Mouse (Mus musculus): Measurements from ENCODE around the gene Hif3a. TPM values are rescaled to one million over a fixed set of nuclear protein-coding genes. Genes with fewer than 3 reads are reported as not detected.

The Hif3a gene
- polyA plus RNA-seq, 1 experiment from 2014 or later = 47.3 TPM

DNA sequence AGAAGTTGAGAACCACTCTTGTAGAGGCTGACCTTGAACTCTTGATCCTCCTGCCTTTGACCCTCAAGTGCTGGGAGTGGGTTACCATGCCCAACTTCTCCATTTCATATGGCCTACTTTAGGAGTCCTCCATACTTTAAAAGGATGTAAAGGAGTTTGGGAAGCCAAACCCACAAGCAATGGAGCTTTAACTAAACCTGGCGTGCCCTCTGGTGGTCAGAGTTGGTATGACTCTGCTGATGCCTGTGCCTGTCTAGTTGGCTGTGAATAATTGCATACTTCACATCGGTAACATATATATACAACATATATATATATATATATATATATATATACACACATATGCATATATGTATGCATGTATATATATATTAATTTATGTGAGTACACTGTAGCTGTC lies 4.2 kb upstream of the Hif3a start:
- peaks cover 12% of the 10 kb centered on the region; the same call in 1 of the 2 replicates for H3K4me1 ChIP-seq
- ATAC-seq (ENCODE audit: insufficient read depth, low FRiP score, low read depth) = no peak
- WGBS = 2% methylated on average over 2 of the region's 2 CpGs
- H3K9me3 ChIP-seq = no peaks in the 10 kb centered on the region
- no peak overlapping the region for H3K4me2 ChIP-seq
- H3K36me3 ChIP-seq = no peaks in the 10 kb centered on the region
- H3K27me3 ChIP-seq (replicated peaks) = no peaks in the 10 kb centered on the region
- H3K9ac ChIP-seq = no peak overlapping the region
- H3K27ac ChIP-seq = no peak overlapping the region
- H3K4me3 ChIP-seq (replicated peaks) = no peak overlapping the region

DNA sequence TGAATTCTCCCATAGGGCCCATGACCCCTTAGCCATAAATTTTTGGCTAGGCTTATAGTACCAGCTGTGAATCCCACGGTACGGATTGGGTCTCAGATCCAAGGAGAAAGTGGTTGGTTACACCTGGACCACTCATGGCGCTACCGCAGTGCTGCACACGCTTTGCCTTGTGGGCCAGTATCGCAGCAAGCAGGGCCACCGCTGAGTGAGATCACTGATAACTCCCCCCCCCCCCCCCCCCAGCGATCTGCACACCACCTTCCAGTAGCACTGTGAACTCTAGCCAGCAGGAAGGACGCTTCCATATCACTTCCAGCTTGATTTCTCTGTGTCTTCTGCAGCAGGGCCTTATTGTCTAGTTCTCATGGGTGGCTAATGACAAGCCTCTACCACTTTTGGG lies 3.4 kb upstream of the Hif3a start:
- Histone ChIP-seq H3K4me2 (no peak overlapping the region), H3K27me3 (replicated peaks) (no peaks in the 10 kb centered on the region), H3K36me3 (no peaks in the 10 kb centered on the region), H3K4me1 (peaks cover 14% of the 10 kb centered on the region; the same call in 1 of the 2 replicates), H3K4me3 (replicated peaks) (no peak overlapping the region), H3K9me3 (no peaks in the 10 kb centered on the region), H3K9ac (no peak overlapping the region), H3K27ac (no peak overlapping the region; the same call in 1 of the 2 replicates)
- no peak for ATAC-seq (ENCODE audit: insufficient read depth, low FRiP score, low read depth)
- 53% methylated on average over 9 of the region's 9 CpGs for WGBS

DNA sequence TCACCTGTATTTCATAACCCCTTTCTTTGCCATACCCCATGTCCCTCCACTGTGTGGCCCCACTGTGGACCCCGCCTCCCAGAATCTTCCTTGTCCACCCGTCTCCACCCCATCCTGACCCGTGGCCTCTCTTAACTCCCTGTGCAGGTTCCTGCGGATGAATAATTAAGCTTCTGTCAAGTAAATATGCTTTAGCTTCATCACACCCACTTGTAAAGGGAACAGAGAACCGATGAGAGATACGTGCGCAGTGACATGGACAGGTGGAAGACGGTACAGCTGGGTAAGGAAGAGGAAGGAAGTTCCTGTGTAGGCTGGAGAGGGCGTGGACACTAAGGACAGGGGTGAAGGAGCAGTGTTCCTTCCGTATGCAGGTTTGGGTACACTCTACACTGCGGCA lies 618 bp upstream of the Hif3a start:
- ATAC-seq (ENCODE audit: insufficient read depth, low FRiP score, low read depth) = peak; percentile 6; the same call in 1 of the 2 replicates

DNA sequence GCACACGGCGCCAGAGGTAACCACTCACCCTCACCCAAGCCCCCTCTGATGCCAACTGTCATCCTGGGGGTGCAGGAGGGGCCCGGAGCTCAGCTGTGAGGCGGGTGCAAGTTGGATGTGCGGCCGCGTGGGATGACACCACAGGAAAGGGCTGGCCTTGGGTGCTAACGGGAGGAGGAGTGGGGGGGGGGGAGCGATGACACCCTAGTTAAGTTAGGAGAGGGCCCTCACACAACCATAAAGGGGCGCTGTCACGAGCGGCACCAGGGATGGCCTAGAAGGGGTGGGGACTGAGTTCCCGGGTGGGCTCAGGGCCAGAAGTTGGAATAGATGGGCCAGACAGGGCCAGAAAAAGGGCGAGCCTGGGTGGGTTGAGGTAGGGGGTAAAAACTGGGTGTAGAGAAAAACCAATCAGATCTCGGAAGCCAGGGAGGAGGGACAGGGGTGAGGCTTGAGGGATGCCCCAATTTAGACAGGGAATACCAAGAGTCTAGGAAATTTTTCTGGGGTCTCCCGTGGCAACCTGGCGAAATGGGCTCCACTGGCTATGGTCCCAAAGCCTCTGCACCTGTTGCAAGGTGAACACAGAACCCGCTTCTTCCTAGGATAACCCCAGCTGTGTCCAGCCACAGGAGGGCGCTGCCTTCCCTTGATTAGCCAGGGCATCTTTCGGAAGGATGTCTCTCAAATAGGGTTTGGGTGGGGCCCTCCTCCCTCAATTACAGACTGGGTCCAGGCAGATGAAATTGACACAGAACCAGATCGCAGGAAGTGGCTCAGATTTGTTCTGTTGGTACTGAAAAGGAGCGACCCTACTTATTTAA lies 1.2 kb downstream of the Hif3a start:
- H3K27ac ChIP-seq = peak overlapping the region; percentile 99
- no peak for ATAC-seq (ENCODE audit: insufficient read depth, low FRiP score, low read depth)
- no peaks in the 10 kb centered on the region for H3K27me3 ChIP-seq (replicated peaks)
- H3K36me3 ChIP-seq = no peaks in the 10 kb centered on the region
- H3K4me2 ChIP-seq = peak overlapping the region; percentile 92
- peak overlapping the region; percentile 70 for H3K4me3 ChIP-seq (replicated peaks)
- WGBS = 54% methylated on average over 21 of the region's 22 CpGs
- H3K9ac ChIP-seq = peak overlapping the region; percentile 58
- peaks cover 41% of the 10 kb centered on the region for H3K4me1 ChIP-seq
- no peaks in the 10 kb centered on the region for H3K9me3 ChIP-seq

More for the DNA sequence above, 618 bp upstream of the Hif3a start:
- Histone ChIP-seq H3K4me2 (peak overlapping the region; percentile 92), H3K9ac (no peak overlapping the region), H3K4me3 (replicated peaks) (peak overlapping the region; percentile 70), H3K4me1 (peaks cover 32% of the 10 kb centered on the region), H3K36me3 (no peaks in the 10 kb centered on the region), H3K27me3 (replicated peaks) (no peaks in the 10 kb centered on the region), H3K27ac (peak overlapping the region; percentile 99), H3K9me3 (no peaks in the 10 kb centered on the region)
- WGBS = 7% methylated on average over 11 of the region's 11 CpGs

DNA sequence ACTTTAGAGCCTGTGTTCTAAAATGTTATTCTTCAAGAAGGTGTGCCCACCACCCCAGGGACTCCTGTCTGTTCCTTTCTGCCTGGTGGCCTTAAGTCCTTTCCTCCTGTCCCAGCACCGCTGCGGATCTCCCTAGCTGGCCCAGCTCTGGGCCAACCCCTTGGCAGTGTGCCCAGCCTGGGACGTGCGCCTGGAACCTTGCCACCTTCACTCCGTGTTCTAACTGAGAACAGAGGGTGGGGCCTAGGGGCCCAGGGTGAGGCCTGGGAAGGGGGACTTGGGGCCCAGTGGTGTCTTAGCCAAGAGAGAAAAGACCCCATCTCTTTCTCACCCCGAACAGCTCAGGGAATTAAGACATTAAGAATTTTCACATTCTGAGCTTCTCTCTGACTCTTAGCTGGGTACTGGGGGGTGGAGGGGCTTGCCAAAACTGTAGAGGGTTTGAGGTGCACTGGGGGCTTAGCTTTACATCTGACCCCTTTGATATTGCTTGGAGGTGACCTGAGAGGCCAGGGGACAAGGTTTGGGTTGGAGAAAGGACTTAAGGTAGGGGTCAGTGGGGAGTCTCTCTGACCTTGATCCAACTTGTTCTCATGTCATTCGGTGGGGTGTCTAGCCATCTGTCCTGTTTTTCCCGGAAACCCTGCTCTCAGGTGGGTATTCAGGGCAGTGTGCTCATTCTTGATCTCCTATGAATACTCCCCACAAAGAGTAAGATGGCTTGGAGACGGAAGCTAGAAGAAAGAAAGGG lies 2.0 kb downstream of the Hif3a start:
- Histone ChIP-seq H3K4me1 (peaks cover 46% of the 10 kb centered on the region), H3K9ac (peak overlapping the region; percentile 58; the same call in 1 of the 2 replicates), H3K27ac (peak overlapping the region; percentile 99), H3K36me3 (peaks cover 3% of the 10 kb centered on the region; the same call in 1 of the 2 replicates), H3K4me2 (peak overlapping the region; percentile 92), H3K27me3 (replicated peaks) (no peaks in the 10 kb centered on the region), H3K9me3 (no peaks in the 10 kb centered on the region), H3K4me3 (replicated peaks) (peak overlapping the region; percentile 70)
- 18% methylated on average over 9 of the region's 9 CpGs for WGBS
- peak; percentile 45 for ATAC-seq (ENCODE audit: insufficient read depth, low FRiP score, low read depth)

DNA sequence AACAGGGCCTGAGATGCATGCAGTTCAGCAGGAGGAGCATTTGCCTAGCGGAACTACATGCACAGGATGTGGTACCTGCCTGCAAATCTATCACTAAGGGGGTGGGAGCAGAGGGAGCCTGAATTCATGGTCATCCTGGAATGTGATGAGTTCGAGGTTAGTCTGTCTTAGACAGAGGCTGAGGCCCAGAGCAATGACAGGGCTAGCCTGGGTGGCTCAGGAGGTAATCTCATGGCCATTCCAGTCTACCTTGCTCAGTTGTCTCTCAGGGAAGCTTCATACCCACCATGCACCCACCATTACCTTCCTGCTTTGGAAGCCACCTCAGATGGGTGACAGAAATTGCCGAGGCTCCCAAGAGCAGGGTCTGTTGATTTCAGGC lies 2.8 kb downstream of the Hif3a start:
- peaks cover 45% of the 10 kb centered on the region for H3K4me1 ChIP-seq
- WGBS = 55% methylated on average over 3 of the region's 3 CpGs
- H3K9ac ChIP-seq = peak overlapping the region; percentile 13; the same call in 1 of the 2 replicates

DNA sequence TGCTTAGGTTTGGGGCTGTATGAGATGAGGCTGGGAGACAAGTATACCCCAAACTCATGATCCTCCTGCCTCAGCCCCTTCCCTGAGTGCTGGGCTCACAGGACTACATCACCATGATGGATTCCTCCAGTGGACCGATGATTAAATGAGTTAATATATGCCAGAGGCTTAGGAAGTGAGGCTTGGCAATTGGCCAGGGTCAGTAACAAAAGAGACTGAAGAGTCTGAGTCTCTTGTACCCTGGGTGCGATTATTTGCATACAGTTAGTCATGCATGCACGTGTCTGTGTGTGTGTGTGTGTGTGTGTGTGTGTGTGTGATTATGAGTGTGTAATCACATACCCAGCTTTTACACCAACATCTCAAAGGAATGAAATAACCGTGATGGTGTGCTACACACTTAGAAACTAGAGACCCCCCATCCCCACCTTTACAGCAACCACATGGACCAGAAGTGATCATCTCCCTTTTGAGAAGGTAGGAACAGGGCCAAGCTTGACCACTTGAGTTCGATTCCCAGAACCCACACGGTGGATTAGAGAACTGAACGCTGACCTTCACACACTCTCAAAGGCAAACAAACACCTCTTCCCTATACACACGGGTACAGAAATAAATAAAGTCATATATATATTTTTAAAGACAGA lies 3.3 kb downstream of the Hif3a start:
- no peak for ATAC-seq (ENCODE audit: insufficient read depth, low FRiP score, low read depth)

More for the DNA sequence above, 2.8 kb downstream of the Hif3a start:
- Histone ChIP-seq H3K36me3 (peaks cover 10% of the 10 kb centered on the region), H3K27ac (peak overlapping the region; percentile 99), H3K9me3 (no peaks in the 10 kb centered on the region), H3K4me2 (peak overlapping the region; percentile 92), H3K4me3 (replicated peaks) (peak overlapping the region; percentile 70), H3K27me3 (replicated peaks) (no peaks in the 10 kb centered on the region)
- no peak for ATAC-seq (ENCODE audit: insufficient read depth, low FRiP score, low read depth)

DNA sequence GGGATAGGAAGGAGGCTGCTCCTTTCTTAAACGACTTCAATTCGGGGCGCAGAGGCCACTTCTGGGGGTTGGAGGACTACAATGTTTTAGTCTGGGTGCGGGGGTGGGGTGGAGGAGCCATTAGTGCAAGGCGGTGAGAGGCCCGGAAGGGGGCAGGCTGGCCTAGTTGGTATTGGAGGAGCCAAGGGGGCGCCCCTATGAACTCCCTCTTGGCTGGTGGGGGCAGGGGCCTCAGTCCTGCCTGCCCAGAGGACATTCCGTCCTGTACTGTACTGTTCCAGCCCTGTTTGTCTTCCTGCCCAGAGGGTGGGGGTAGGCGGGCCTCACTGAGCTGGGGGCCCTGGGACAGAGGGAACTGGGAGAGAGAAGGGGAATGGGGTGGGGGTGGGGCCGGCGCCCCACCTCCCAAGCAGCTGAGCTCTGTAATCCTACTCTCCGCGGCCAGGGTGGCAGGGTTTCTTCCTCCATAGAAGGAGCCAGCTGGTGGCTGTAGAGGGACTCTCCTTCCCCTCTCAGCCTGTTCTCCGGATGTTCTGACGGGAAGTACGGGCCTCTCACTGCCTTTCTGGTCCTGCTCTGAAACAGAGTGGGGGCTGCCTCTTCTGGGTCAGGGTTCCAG lies 4.0 kb downstream of the Hif3a start:
- WGBS = 0% methylated on average over 15 of the region's 16 CpGs
- H3K9ac ChIP-seq = no peak overlapping the region; the same call in 1 of the 2 replicates
- H3K4me1 ChIP-seq = peaks cover 40% of the 10 kb centered on the region
- no peaks in the 10 kb centered on the region for H3K27me3 ChIP-seq (replicated peaks)
- ATAC-seq (ENCODE audit: insufficient read depth, low FRiP score, low read depth) = peak; percentile 86
- peak overlapping the region; percentile 92 for H3K4me2 ChIP-seq
- H3K4me3 ChIP-seq (replicated peaks) = peak overlapping the region; percentile 70
- H3K36me3 ChIP-seq = peaks cover 19% of the 10 kb centered on the region
- H3K27ac ChIP-seq = peak overlapping the region; percentile 99
- H3K9me3 ChIP-seq = no peaks in the 10 kb centered on the region

More for the DNA sequence above, 3.3 kb downstream of the Hif3a start:
- Histone ChIP-seq H3K9me3 (no peaks in the 10 kb centered on the region), H3K27me3 (replicated peaks) (no peaks in the 10 kb centered on the region), H3K9ac (no peak overlapping the region; the same call in 1 of the 2 replicates), H3K4me2 (peak overlapping the region; percentile 92), H3K27ac (peak overlapping the region; percentile 99), H3K4me1 (peaks cover 43% of the 10 kb centered on the region), H3K4me3 (replicated peaks) (peak overlapping the region; percentile 70), H3K36me3 (peaks cover 13% of the 10 kb centered on the region)
- 16% methylated on average over 8 of the region's 8 CpGs for WGBS

DNA sequence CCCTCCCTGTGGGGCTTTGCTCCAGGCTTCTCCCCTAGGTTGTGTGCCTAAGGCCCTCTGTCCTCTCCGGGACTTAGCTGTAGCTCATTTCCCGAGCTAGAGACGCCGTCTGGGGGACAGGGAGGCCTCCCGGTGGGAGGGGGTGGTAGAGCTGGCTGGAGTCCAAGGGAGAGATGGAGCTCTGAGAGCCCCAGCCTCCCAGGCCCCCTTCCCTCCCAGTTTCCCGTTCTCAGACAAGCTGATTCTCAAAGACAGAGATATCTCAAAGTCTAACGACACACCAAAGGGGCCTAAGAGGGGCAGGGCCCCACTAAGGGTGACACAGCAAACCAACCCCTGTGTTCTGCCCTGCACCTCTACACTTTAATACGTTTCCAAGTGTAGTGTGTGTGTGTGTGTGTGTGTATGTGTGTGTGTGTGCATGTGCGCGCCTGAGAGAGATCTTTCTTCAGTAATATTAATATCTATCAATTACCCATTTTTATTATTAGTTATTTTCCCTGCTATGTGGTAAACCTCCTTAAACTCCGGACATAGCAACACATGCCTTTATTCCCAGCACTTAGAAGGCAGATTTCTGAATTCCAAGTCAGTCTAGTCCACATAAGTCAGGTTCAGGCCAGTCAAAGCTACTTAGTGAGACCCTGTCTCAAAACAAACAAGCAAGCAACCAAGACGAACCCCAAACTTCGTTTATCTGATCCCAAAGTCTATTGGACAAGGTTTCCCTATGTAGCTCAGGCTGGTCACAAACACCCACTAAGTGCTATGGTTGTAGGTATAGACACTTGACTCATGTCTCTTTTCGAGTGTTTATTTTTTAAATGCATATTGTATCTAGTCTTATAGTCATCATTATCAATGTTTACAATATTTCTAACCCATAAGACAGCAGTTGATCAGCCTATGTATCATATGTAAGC lies 5.4 kb downstream of the Hif3a start:
- Histone ChIP-seq H3K27me3 (replicated peaks) (no peaks in the 10 kb centered on the region), H3K4me3 (replicated peaks) (peak overlapping the region; percentile 58), H3K36me3 (peaks cover 19% of the 10 kb centered on the region), H3K27ac (peak overlapping the region; percentile 99), H3K4me1 (peaks cover 35% of the 10 kb centered on the region), H3K9ac (peak overlapping the region; percentile 56; the same call in 1 of the 2 replicates), H3K9me3 (no peaks in the 10 kb centered on the region), H3K4me2 (peak overlapping the region; percentile 92)
- ATAC-seq (ENCODE audit: insufficient read depth, low FRiP score, low read depth) = peak; percentile 8; the same call in 1 of the 2 replicates
- WGBS = 15% methylated on average over 14 of the region's 14 CpGs

DNA sequence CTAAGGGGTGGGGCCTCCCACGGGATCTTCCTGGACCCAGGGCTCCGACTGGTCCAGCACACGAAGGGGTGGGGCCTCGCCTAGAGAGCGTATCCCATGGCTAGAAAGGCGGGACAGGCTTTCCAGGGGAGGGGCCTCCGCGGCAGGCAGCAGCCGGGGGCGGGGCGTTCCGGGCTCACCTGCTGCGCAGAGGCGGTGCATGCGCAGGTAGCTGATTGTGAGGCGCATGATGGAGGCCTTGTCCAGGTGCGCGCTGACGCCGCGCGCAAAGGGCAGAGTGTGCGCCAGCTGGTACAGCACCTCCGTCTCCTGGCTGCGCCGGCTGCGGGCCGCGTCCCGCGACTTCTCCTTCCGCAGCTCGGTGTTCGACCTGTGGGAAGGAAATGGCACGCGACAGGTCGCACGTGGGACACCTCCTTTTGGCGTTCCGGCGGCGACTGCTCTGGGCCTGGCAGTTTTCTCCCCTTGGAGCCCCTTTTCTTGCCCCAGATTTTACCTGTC lies 6.1 kb downstream of the Hif3a start:
- Histone ChIP-seq H3K27ac (peak overlapping the region; percentile 99), H3K9ac (peak overlapping the region; percentile 56; the same call in 1 of the 2 replicates), H3K4me1 (peaks cover 38% of the 10 kb centered on the region), H3K36me3 (peaks cover 22% of the 10 kb centered on the region), H3K4me2 (peak overlapping the region; percentile 92), H3K4me3 (replicated peaks) (peak overlapping the region; percentile 58), H3K27me3 (replicated peaks) (no peaks in the 10 kb centered on the region), H3K9me3 (no peaks in the 10 kb centered on the region)
- ATAC-seq (ENCODE audit: insufficient read depth, low FRiP score, low read depth) = peak; percentile 68
- WGBS = under 1% methylated on average over 42 of the region's 42 CpGs
